ENCODE assay signal across 7 mouse cellular contexts in genomic region chr2:166080967-166081750, GRCm38 (mm10).
DNase-seq lines count a peak whose midpoint lies in the region; ATAC-seq and TF ChIP-seq lines count a peak whose summit lies in the region.

No protein-coding gene starts in this region.

- no peaks in the 10 kb centered on the region for H3K36me3 ChIP-seq in lung, postnatal 0 days (ENCODE audit: insufficient read depth, low read length)
- peaks cover 12% of the 10 kb centered on the region for H3K36me3 ChIP-seq in midbrain, embryonic 14.5 days (ENCODE audit: control insufficient read depth, insufficient read depth, low read length)

- H3K27ac ChIP-seq in gastrocnemius, adult 2 months = peak overlapping the region; percentile 82
- no peak overlapping the region for H3K27ac ChIP-seq in lung, postnatal 0 days (ENCODE audit: low read length)
- no peak overlapping the region for H3K27ac ChIP-seq in midbrain, embryonic 14.5 days (replicated peaks; ENCODE audit: low read depth, low read length)

- intact Hi-C loops in gastrocnemius, adult 2 months (cut with DNase I) = no loop called here

- no peak overlapping the region for H3K9ac ChIP-seq in lung, postnatal 0 days (replicated peaks; ENCODE audit: low read depth)
- no peak overlapping the region for H3K9ac ChIP-seq in midbrain, embryonic 14.5 days (replicated peaks; ENCODE audit: low read length)

- 0 out of 2 replicates have a peak overlapping the region, but pooled peaks have one; percentile 5 for H3K4me2 ChIP-seq in lung, postnatal 0 days (replicated peaks; ENCODE audit: low read depth, low read length)
- H3K4me2 ChIP-seq in midbrain, embryonic 14.5 days (ENCODE audit: low read length) = no peak overlapping the region

- H3K4me1 ChIP-seq in lung, postnatal 0 days (ENCODE audit: insufficient read depth, low read depth, low read length) = no peaks in the 10 kb centered on the region; the same call in 1 of the 2 replicates
- no peaks in the 10 kb centered on the region for H3K4me1 ChIP-seq in midbrain, embryonic 14.5 days (ENCODE audit: control insufficient read depth, insufficient read depth, low read length)

- DNase-seq in adrenal gland, adult 8-10 months = peak; percentile 53
- DNase-seq in gastrocnemius, adult 2 months = peak; percentile 74
- peak; percentile 66 for DNase-seq in kidney, adult 18-20 months
- peak; percentile 46 for DNase-seq in lung, postnatal 0 days (ENCODE audit: low spot score)
- no peak for DNase-seq in right cerebral cortex, postnatal 4 days
- no peak for DNase-seq in cerebellum, adult 9-11 months
- no peak for DNase-seq in midbrain, embryonic 14.5 days

- no peaks in the 10 kb centered on the region for H3K27me3 ChIP-seq in lung, postnatal 0 days (replicated peaks; ENCODE audit: insufficient read depth, low read length)
- H3K27me3 ChIP-seq in midbrain, embryonic 14.5 days (ENCODE audit: control insufficient read depth, insufficient read depth, low read length) = no peaks in the 10 kb centered on the region

- ATAC-seq in lung, postnatal 0 days = peak; percentile 22
- no peak for ATAC-seq in midbrain, embryonic 14.5 days (ENCODE audit: low FRiP score, low TSS enrichment)

- WGBS in lung, postnatal 0 days = 69% methylated on average over 21 of the region's 21 CpGs
- WGBS in midbrain, embryonic 14.5 days = 88% methylated on average over 21 of the region's 21 CpGs

- TF ChIP-seq CTCF in gastrocnemius, adult 2 months (IDR thresholded peaks at IDR 0.05) = no peak
- TF ChIP-seq CTCF in lung, postnatal 0 days (IDR thresholded peaks at IDR 0.05) = no peak

- TF ChIP-seq EP300 in lung, postnatal 0 days (IDR thresholded peaks at IDR 0.05) = no peak

- H3K4me3 ChIP-seq in gastrocnemius, adult 2 months = peak overlapping the region; percentile 57
- H3K4me3 ChIP-seq in lung, postnatal 0 days (ENCODE audit: low read depth, low read length) = no peak overlapping the region
- H3K4me3 ChIP-seq in midbrain, embryonic 14.5 days (replicated peaks; ENCODE audit: low read depth, low read length) = no peak overlapping the region

- H3K9me3 ChIP-seq in lung, postnatal 0 days (ENCODE audit: low read length) = no peaks in the 10 kb centered on the region
- H3K9me3 ChIP-seq in midbrain, embryonic 14.5 days (ENCODE audit: control insufficient read depth, low read length) = no peaks in the 10 kb centered on the region

Comparison
In these comparisons a context has a peak if more than half of its experiments do, and no peak if none do; other contexts are left out.
1. DNase-seq: peak in adrenal gland, adult 8-10 months (single experiment), gastrocnemius, adult 2 months (single experiment), kidney, adult 18-20 months (single experiment) and lung, postnatal 0 days (single experiment); none in right cerebral cortex, postnatal 4 days (single experiment), cerebellum, adult 9-11 months (single experiment) and midbrain, embryonic 14.5 days (single experiment).